Mouse (Mus musculus) ovary, postnatal 10 days (tissue): ENCODE results near the gene Nppc.

Experiments
- DNase-seq: peaks from one replicate; pipeline ENCODE4 v3.0.0; 2022; ENCODE audit warnings: low spot score

The Nppc gene

GRCm38 (mm10) chr1:86670279-86671038 is at the start of gene Nppc:
TSS of gene Nppc (minus strand) at chr1:86670571.
- peak; percentile 38 for DNase-seq

- DNase-seq, result no peak
These were observed 49.0 kb upstream of the Nppc start for GRCm38 (mm10) chr1:86719391-86719790.

GRCm38 (mm10) chr1:86718190-86718589 is 47.8 kb upstream of the Nppc start:
- no peak for DNase-seq

- DNase-seq, result no peak
These were observed 42.7 kb upstream of the Nppc start for GRCm38 (mm10) chr1:86713054-86713453.

GRCm38 (mm10) chr1:86712045-86712444 is 41.7 kb upstream of the Nppc start:
- DNase-seq, result no peak

- DNase-seq, result no peak
These were observed 39.2 kb upstream of the Nppc start for GRCm38 (mm10) chr1:86709546-86709945.

- no peak for DNase-seq
These were observed 35.1 kb upstream of the Nppc start for GRCm38 (mm10) chr1:86705461-86705860.

- DNase-seq, result no peak
These were observed 33.6 kb upstream of the Nppc start for GRCm38 (mm10) chr1:86703965-86704326.

GRCm38 (mm10) chr1:86703300-86703964 is 33.1 kb upstream of the Nppc start, which contains the start of gene Dis3l2:
TSS of gene Dis3l2 (plus strand) at chr1:86703808.
- DNase-seq, result peak; percentile 80

- DNase-seq, result no peak
These were observed 30.0 kb upstream of the Nppc start for GRCm38 (mm10) chr1:86700367-86700766.

GRCm38 (mm10) chr1:86699346-86700136 is 29.2 kb upstream of the Nppc start:
- no peak for DNase-seq

- no peak for DNase-seq
These were observed 28.4 kb upstream of the Nppc start for GRCm38 (mm10) chr1:86698721-86699120.

GRCm38 (mm10) chr1:86696948-86697347 is 26.6 kb upstream of the Nppc start:
- no peak for DNase-seq

GRCm38 (mm10) chr1:86691027-86691426 is 20.7 kb upstream of the Nppc start:
- no peak for DNase-seq

GRCm38 (mm10) chr1:86687236-86687635 is 16.9 kb upstream of the Nppc start:
- no peak for DNase-seq

GRCm38 (mm10) chr1:86678667-86679066 is 8.3 kb upstream of the Nppc start:
- DNase-seq, result no peak

- no peak for DNase-seq
These were observed 7.3 kb upstream of the Nppc start for GRCm38 (mm10) chr1:86677624-86678023.

GRCm38 (mm10) chr1:86675126-86675525 is 4.8 kb upstream of the Nppc start:
- DNase-seq, result no peak

GRCm38 (mm10) chr1:86674385-86674784 is 4.0 kb upstream of the Nppc start:
- no peak for DNase-seq

- peak; percentile 39 for DNase-seq
These were observed 658 bp downstream of the Nppc start for GRCm38 (mm10) chr1:86669552-86670273.

- no peak for DNase-seq
These were observed 5.3 kb downstream of the Nppc start for GRCm38 (mm10) chr1:86665091-86665490.

GRCm38 (mm10) chr1:86657071-86657470 is 13.3 kb downstream of the Nppc start:
- no peak for DNase-seq
